Mouse (Mus musculus) gastrocnemius, postnatal 36 days (tissue): ENCODE measurements around the gene Ddc. TPM values are rescaled to one million over a fixed set of nuclear protein-coding genes. Genes with fewer than 3 reads are reported as not detected.

Experiments used
- DNase-seq, 2 experiments: peaks; one replicate each; pipeline ENCODE4 v3.0.0; 2022
- intact Hi-C: fragments of 180-260 bp; cut with DNase I; formaldehyde crosslinking; loops from one replicate; pipeline ENCODE4 v1.15.1; 2025
- total RNA-seq, 2 experiments: library from RNA; stranded (reverse); gene quantifications; 2 replicates each; pipeline ENCODE4 v1.2.3; 2021

Ddc gene
- total RNA-seq, 2 experiments from 2014 or later: 0.66 to 0.86 TPM

GRCm38 (mm10) chr11:11907703-11908413 lies 9.9 kb upstream of the Ddc start:
- intact Hi-C loops: no loop called here
- no peak for DNase-seq

GRCm38 (mm10) chr11:11905518-11905917 lies 7.6 kb upstream of the Ddc start:
- intact Hi-C loops: no loop called here
- no peak for DNase-seq

- no peak for DNase-seq
These were observed 7.1 kb upstream of the Ddc start for GRCm38 (mm10) chr11:11904995-11905394.

GRCm38 (mm10) chr11:11901509-11901908 lies 3.6 kb upstream of the Ddc start:
- DNase-seq: no peak
- intact Hi-C loops: no loop called here

More at GRCm38 (mm10) chr11:11904995-11905394, 7.1 kb upstream of the Ddc start:
- intact Hi-C loops: no loop called here

GRCm38 (mm10) chr11:11898496-11898895 lies 552 bp upstream of the Ddc start:
- intact Hi-C loops: no loop called here
- no peak for DNase-seq

- DNase-seq: no peak
- intact Hi-C loops: no loop called here
These were observed 2.5 kb downstream of the Ddc start for GRCm38 (mm10) chr11:11895479-11895878.

GRCm38 (mm10) chr11:11893769-11894168 lies 4.2 kb downstream of the Ddc start:
- intact Hi-C loops: loop anchor here (5.0 kb wide), 2 partner anchors 41 to 79 kb away; no protein-coding TSS in a partner anchor
- DNase-seq: no peak

- DNase-seq: no peak
- intact Hi-C loops: loop anchor here (5.0 kb wide), 2 partner anchors 41 to 79 kb away; no protein-coding TSS in a partner anchor
These were observed 4.8 kb downstream of the Ddc start for GRCm38 (mm10) chr11:11892993-11893602.

GRCm38 (mm10) chr11:11891832-11892231 lies 6.1 kb downstream of the Ddc start:
- DNase-seq: no peak
- intact Hi-C loops: loop anchor here (5.0 kb wide), 2 partner anchors 40 to 80 kb away; no protein-coding TSS in a partner anchor

- intact Hi-C loops: loop anchor here (5.0 kb wide), 2 partner anchors 38 to 82 kb away; no protein-coding TSS in a partner anchor
- no peak for DNase-seq
These were observed 7.7 kb downstream of the Ddc start for GRCm38 (mm10) chr11:11890139-11890741.

- DNase-seq: no peak
- intact Hi-C loops: no loop called here
These were observed 9.2 kb downstream of the Ddc start for GRCm38 (mm10) chr11:11888727-11889126.

GRCm38 (mm10) chr11:11888051-11888450 lies 9.9 kb downstream of the Ddc start:
- DNase-seq: no peak
- intact Hi-C loops: no loop called here

- intact Hi-C loops: no loop called here
- no peak for DNase-seq
These were observed 11.4 kb downstream of the Ddc start for GRCm38 (mm10) chr11:11886403-11886998.

GRCm38 (mm10) chr11:11885921-11886320 lies 12.0 kb downstream of the Ddc start:
- no peak for DNase-seq
- intact Hi-C loops: no loop called here

- intact Hi-C loops: no loop called here
- DNase-seq: no peak
These were observed 12.7 kb downstream of the Ddc start for GRCm38 (mm10) chr11:11885246-11885643.

GRCm38 (mm10) chr11:11884533-11885245 lies 13.3 kb downstream of the Ddc start:
- no peak for DNase-seq
- intact Hi-C loops: no loop called here

- intact Hi-C loops: no loop called here
- no peak for DNase-seq
These were observed 16.2 kb downstream of the Ddc start for GRCm38 (mm10) chr11:11881783-11882155.

- intact Hi-C loops: no loop called here
- DNase-seq: no peak
These were observed 16.7 kb downstream of the Ddc start for GRCm38 (mm10) chr11:11881026-11881782.

- DNase-seq: no peak
- intact Hi-C loops: no loop called here
These were observed 17.6 kb downstream of the Ddc start for GRCm38 (mm10) chr11:11880351-11880750.

GRCm38 (mm10) chr11:11879699-11880002 lies 18.3 kb downstream of the Ddc start:
- intact Hi-C loops: no loop called here
- no peak for DNase-seq
